Mouse (Mus musculus): Measurements from ENCODE around the gene AL731706.1.

Gene AL731706.1

GRCm38 (mm10) chr2:136834715-136835075 is 56.5 kb downstream of the AL731706.1 start:
- no peak for DNase-seq (ENCODE audit: low spot score)

- no peak for DNase-seq (ENCODE audit: low spot score)
Measured at GRCm38 (mm10) chr2:136833976-136834714, 57.0 kb downstream of the AL731706.1 start.

GRCm38 (mm10) chr2:136832936-136833335 is 58.3 kb downstream of the AL731706.1 start:
- DNase-seq (ENCODE audit: low spot score) = no peak
